Mouse (Mus musculus): ENCODE data around the gene Kmt2e.

- TF ChIP-seq CTCF (IDR thresholded peaks at IDR 0.05; ENCODE audit: extremely low read depth, insufficient read length, insufficient replicate concordance, low read depth, low read length) = no peak
- TF ChIP-seq POLR2A (IDR thresholded peaks at IDR 0.05; ENCODE audit: low read depth, low read length) = no peak
Measured at GRCm38 (mm10) chr5:23400156-23400555, 34.1 kb upstream of the Kmt2e start.
